Mouse (Mus musculus) bone marrow, adult 2 months (tissue): ENCODE measurements around the gene Cyp2b23.

Source experiments
- CTCF ChIP-seq: fragments of 200-500 bp; IDR thresholded peaks from 2 replicates; pipeline ENCODE4 v1.5.1; 2011; ENCODE audit warnings: low read length, control low read depth; ENCODE audit not compliant: control insufficient read depth, insufficient read depth
- POLR2A ChIP-seq: fragments of 200-500 bp; IDR thresholded peaks from 2 replicates; pipeline ENCODE4 v1.6.1; 2011; ENCODE audit warnings: low read depth, mild to moderate bottlenecking, control low read depth, low read length, borderline replicate concordance; ENCODE audit not compliant: control insufficient read depth

- TF ChIP-seq CTCF (no peak), POLR2A (no peak)
Observed at GRCm38 (mm10) chr7:26685713-26686112, 524 bp downstream of the Cyp2b23 start.
